Mouse (Mus musculus): ENCODE measurements around the gene Msantd3. TPM values are rescaled to one million over a fixed set of nuclear protein-coding genes. Genes with fewer than 3 reads are reported as not detected.
A peak's percentile ranks its signal among the peaks of the same experiment; 100 is the strongest.

The Msantd3 gene
- polyA plus RNA-seq, 1 experiment from 2014 or later = 53.9 TPM

DNA sequence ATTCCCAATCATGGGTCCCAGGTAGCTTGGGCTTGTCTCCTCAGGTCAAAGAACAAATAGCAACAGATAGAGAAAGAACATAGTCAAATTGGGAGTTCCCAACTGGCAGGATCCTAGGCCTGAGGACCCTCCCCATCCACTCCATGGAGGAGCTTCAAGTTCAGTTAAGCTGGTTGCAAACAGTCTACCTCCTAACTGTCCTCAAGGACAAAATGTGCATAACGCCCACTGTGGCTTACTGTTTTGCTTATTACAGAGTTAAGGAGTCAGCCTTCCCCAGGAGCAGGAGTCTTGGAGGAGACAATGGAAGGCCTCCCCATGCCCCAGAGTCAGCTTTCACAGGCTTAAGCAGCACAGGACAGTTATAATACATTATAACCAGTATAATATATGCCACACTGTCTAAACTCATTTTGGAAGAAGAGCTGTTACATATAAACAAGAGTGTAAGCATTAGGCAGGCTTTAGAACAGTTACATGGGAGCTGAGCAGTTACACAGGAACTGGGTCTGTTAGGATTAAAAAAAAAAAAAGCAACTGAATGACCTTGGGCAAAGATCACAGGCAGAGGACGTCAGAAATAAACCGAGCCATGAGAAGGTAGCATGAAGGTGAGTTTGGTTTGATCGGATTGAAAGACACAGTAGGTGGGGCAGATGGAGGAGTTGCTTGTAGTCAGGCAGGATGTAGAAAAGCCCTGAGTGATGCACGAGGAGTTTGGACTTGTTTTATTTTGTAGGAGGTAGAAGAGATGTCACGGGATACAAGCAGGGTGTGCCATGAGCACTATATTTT is 3.5 kb downstream of the Msantd3 start:
- Histone ChIP-seq H3K4me1 (peaks cover 81% of the 10 kb centered on the region), H3K27me3 (replicated peaks; ENCODE audit: low read depth, poor library complexity, severe bottlenecking) (no peaks in the 10 kb centered on the region), H3K36me3 (replicated peaks) (peaks cover 5% of the 10 kb centered on the region; the same call in 1 of the 2 replicates), H3K27ac (replicated peaks) (no peak overlapping the region), H3K4me3 (0 out of 2 replicates have a peak overlapping the region, but pooled peaks have one; percentile 88), H3K9me3 (no peaks in the 10 kb centered on the region)
- DNase-seq (ENCODE audit: low spot score) = no peak
- WGBS = 60% methylated on average over 6 of the region's 6 CpGs

DNA sequence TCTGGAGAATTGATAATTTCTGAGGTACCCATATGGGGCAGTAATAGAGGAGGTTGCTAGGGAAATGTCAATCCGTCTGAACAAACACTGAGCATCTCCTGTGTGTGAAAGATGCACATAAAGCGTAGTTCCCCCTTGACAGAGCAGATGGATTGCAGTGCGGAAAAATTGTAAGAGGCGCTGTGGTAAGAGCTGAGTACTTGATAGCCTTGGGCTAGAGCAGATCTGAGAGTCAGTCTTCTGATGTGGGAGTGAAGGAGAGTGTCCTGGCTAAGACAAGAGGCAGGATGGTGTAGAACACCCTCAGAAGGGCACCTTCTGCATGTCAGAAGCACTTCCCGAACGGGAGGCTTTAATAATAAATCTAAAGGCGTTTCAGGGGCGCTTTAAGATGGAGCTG is 4.4 kb downstream of the Msantd3 start:
- Histone ChIP-seq H3K27ac (replicated peaks) (peak overlapping the region; percentile 40; the same call in 1 of the 2 replicates), H3K4me3 (no peak overlapping the region), H3K9me3 (no peaks in the 10 kb centered on the region), H3K27me3 (replicated peaks; ENCODE audit: low read depth, poor library complexity, severe bottlenecking) (no peaks in the 10 kb centered on the region), H3K36me3 (replicated peaks) (peaks cover 5% of the 10 kb centered on the region; the same call in 1 of the 2 replicates), H3K4me1 (peaks cover 89% of the 10 kb centered on the region)
- no peak for DNase-seq (ENCODE audit: low spot score)
- WGBS = 76% methylated on average over 8 of the region's 8 CpGs

DNA sequence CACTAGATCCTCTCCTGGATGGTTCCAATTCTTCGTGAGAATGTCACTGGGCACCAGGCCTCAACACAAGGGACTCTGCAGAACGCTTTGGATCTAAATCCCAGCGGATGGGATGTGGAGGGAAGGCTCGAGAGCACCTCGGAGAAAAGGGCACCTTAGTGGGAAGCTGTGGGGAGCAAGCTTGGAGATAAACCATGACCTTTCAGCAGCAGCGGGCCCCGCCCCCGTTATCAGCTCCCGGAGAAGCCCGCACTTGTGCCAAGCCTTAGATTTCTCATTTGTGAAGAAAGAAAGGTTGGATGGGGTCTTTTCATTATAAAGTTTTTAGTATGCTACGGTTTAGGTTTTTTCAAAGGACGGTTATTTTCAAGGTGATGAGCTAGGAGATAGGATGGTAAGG is 6.2 kb downstream of the Msantd3 start:
- peaks cover 88% of the 10 kb centered on the region for H3K4me1 ChIP-seq
- H3K27me3 ChIP-seq (replicated peaks; ENCODE audit: low read depth, poor library complexity, severe bottlenecking) = no peaks in the 10 kb centered on the region
- no peak overlapping the region for H3K4me3 ChIP-seq
- no peaks in the 10 kb centered on the region for H3K9me3 ChIP-seq
- H3K36me3 ChIP-seq (replicated peaks) = peaks cover 10% of the 10 kb centered on the region; the same call in 1 of the 2 replicates
- 53% methylated on average over 12 of the region's 12 CpGs for WGBS
- peak overlapping the region; percentile 80; the same call in 1 of the 2 replicates for H3K27ac ChIP-seq (replicated peaks)
- no peak for DNase-seq (ENCODE audit: low spot score)

DNA sequence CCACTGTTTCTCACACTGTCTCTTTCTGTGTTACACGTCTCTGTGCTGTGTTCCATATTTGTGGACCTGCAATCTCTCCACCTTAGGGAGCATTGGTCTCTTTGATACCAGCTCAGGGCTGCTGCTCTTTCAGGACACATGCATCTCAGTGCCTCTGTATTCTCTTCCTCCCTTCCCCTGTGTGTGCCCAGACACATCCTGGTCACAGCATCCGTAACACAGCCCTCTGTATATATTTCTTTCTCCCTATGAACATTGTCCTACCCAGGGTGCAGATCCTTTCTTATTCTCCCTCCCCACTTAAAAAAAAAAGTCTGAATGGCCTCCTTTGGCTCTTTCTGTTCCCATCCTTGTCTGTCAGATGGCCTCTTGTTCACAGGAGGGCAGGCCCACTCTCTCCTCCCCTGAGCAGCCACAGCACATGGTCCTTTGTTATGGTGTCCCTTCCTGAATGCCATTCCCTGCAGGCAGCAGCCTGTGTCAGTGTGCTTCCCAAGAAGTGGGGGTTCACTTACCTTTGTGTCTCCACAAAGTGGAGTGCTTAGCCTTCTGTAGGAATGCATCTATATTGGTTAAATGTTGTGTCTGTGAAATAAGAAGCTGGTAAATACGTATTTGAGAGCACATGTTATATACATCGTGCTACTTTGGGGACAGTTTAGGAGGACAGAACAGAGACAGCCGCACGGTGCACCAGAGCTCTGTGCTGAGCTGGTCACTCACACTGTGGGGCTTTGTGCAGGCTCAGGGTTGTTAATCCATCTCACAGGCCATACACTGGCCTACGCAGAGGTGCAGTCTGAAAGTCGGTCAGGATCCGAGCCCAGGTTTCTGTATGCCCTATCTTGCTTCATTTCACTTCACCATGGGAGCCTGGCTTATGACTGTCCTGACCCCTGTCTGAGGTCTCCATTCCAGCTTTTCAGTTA is 7.1 kb downstream of the Msantd3 start:
- DNase-seq (ENCODE audit: low spot score) = peak; percentile 42

DNA sequence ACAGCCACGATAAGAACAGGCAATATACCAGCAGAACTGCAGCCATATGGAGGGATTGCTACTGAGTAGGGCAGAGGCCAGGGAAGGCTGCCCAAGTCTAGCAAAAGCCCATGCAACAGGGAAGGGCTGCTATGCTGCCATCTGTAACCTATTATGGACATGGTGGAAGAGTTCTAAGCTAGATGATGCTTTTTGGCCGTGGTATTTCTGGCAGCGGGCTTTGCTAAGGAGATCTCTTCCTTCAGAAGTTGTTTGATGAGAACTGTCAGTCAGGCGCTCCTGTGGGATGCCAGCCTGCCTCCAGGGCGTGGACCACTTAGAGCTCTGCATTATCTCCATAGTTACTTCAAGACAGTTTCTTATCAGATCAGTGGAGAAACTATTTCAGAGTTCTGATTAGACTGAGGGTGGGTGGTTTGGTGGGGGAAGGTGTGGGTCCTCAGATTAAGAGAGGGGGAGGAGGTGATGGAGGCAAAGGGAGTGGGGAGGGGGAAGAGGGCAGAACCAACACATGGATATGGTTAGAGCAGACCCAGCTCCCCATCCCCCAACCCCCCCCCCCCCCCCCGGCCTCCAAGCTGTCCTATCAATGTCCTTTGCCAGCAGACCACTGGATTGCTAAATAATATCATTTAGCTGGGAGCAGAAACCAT is 8.8 kb downstream of the Msantd3 start:
- WGBS = 23% methylated on average over 6 of the region's 6 CpGs
- Histone ChIP-seq H3K27ac (replicated peaks) (peak overlapping the region; percentile 80), H3K9me3 (no peaks in the 10 kb centered on the region), H3K4me1 (peaks cover 63% of the 10 kb centered on the region), H3K27me3 (replicated peaks; ENCODE audit: low read depth, poor library complexity, severe bottlenecking) (no peaks in the 10 kb centered on the region), H3K36me3 (replicated peaks) (peaks cover 32% of the 10 kb centered on the region), H3K4me3 (peak overlapping the region; percentile 29; the same call in 1 of the 2 replicates)
- DNase-seq (ENCODE audit: low spot score) = peak; percentile 72

More for the DNA sequence above, 7.1 kb downstream of the Msantd3 start:
- Histone ChIP-seq H3K4me1 (peaks cover 80% of the 10 kb centered on the region), H3K9me3 (no peaks in the 10 kb centered on the region), H3K4me3 (peak overlapping the region; percentile 28; the same call in 1 of the 2 replicates), H3K36me3 (replicated peaks) (peaks cover 15% of the 10 kb centered on the region), H3K27ac (replicated peaks) (peak overlapping the region; percentile 80), H3K27me3 (replicated peaks; ENCODE audit: low read depth, poor library complexity, severe bottlenecking) (no peaks in the 10 kb centered on the region)
- 37% methylated on average over 9 of the region's 9 CpGs for WGBS

- 76% methylated on average over 5 of the region's 5 CpGs for WGBS
- H3K36me3 ChIP-seq (replicated peaks) = peaks cover 43% of the 10 kb centered on the region
- peak overlapping the region; percentile 80 for H3K27ac ChIP-seq (replicated peaks)
- peaks cover 51% of the 10 kb centered on the region for H3K4me1 ChIP-seq
- no peaks in the 10 kb centered on the region for H3K9me3 ChIP-seq
- no peak overlapping the region for H3K4me3 ChIP-seq
- no peak for DNase-seq (ENCODE audit: low spot score)
- no peaks in the 10 kb centered on the region for H3K27me3 ChIP-seq (replicated peaks; ENCODE audit: low read depth, poor library complexity, severe bottlenecking)
Observed at GRCm38 (mm10) chr4:48549661-48550060, 9.9 kb downstream of the Msantd3 start.

DNA sequence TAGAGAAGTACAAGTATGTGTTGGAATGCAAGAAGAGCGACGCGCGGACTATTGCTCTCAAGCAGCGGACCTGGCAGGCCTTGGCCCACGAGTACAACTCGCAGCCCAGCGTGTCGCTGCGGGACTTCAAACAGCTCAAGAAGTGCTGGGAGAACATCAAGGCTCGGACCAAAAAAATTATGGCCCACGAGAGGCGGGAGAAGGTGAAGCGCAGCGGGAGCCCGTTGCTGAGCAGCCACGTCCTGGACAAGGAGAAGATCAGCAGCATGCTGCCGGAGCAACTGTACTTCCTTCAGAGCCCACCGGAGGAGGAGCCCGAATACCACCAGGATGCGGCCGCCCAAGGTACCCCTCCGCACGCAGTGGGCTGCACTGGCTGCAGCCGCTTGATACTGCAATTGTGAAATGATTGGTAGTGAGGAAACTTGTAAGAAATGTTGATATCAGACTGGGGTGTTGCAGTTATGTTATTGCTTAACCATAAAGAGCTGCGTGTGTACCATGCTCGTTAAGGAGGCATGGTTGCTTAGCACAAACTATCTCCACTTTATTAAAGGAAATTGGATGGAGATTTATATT is 12.8 kb downstream of the Msantd3 start:
- Histone ChIP-seq H3K9me3 (no peaks in the 10 kb centered on the region), H3K4me3 (no peak overlapping the region), H3K27me3 (replicated peaks; ENCODE audit: low read depth, poor library complexity, severe bottlenecking) (no peaks in the 10 kb centered on the region), H3K36me3 (replicated peaks) (peaks cover 65% of the 10 kb centered on the region), H3K27ac (replicated peaks) (no peak overlapping the region), H3K4me1 (peaks cover 22% of the 10 kb centered on the region)
- DNase-seq (ENCODE audit: low spot score) = no peak
- 95% methylated on average over 27 of the region's 27 CpGs for WGBS

GRCm38 (mm10) chr4:48554132-48554531 is 14.4 kb downstream of the Msantd3 start:
- DNase-seq (ENCODE audit: low spot score) = no peak
- H3K4me1 ChIP-seq = peaks cover 7% of the 10 kb centered on the region
- WGBS = 88% methylated on average over 7 of the region's 7 CpGs
- no peaks in the 10 kb centered on the region for H3K9me3 ChIP-seq
- peaks cover 79% of the 10 kb centered on the region for H3K36me3 ChIP-seq (replicated peaks)
- no peak overlapping the region for H3K4me3 ChIP-seq
- no peaks in the 10 kb centered on the region for H3K27me3 ChIP-seq (replicated peaks; ENCODE audit: low read depth, poor library complexity, severe bottlenecking)
- H3K27ac ChIP-seq (replicated peaks) = no peak overlapping the region

DNA sequence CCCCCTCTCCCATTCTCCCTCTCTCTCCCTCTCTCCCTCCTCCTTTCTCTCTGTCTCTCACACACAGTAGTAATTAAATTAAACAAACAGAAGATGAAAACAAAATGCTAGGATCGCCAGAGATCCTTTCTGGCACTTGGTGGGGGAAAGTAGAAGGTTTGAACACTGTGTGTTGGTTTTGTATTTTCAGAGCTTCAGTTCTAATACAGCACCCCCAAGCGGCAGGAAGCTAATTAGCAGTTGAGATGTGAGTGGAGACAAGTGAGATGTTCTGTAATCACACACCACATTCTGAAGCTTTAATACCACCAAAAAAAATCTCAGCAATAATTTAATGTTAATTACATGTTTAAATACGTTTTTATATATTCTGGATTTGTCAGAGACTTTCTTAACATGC is 16.0 kb downstream of the Msantd3 start:
- H3K9me3 ChIP-seq = no peaks in the 10 kb centered on the region
- H3K27me3 ChIP-seq (replicated peaks; ENCODE audit: low read depth, poor library complexity, severe bottlenecking) = no peaks in the 10 kb centered on the region
- DNase-seq (ENCODE audit: low spot score) = peak; percentile 50
- H3K36me3 ChIP-seq (replicated peaks) = peaks cover 93% of the 10 kb centered on the region
- no peak overlapping the region for H3K27ac ChIP-seq (replicated peaks)
- no peaks in the 10 kb centered on the region for H3K4me1 ChIP-seq
- H3K4me3 ChIP-seq = no peak overlapping the region
- WGBS = 21% methylated on average over 3 of the region's 3 CpGs

DNA sequence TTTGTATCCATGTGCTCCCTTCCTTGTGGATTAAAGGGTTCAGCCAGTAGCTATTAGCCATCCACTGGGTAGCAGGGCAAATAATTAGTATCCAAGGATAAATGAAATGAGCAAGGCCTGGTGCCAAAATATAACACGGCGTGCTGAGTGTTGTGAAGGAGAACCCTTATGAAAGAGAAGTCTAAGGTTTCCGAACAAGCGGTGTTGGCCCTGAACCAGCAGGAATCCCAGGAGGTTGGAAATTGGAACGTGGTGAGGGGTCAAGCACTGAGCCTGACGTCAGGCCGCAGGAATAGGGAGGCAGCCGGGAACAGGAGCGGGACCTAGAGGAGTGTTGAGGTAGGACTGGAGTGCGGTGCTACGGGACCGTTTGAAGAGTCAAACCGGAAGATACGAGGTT is 19.9 kb downstream of the Msantd3 start:
- Histone ChIP-seq H3K9me3 (no peaks in the 10 kb centered on the region), H3K27ac (replicated peaks) (no peak overlapping the region), H3K27me3 (replicated peaks; ENCODE audit: low read depth, poor library complexity, severe bottlenecking) (no peaks in the 10 kb centered on the region), H3K4me3 (no peak overlapping the region), H3K4me1 (no peaks in the 10 kb centered on the region), H3K36me3 (replicated peaks) (peaks cover 97% of the 10 kb centered on the region)
- WGBS = 92% methylated on average over 14 of the region's 14 CpGs
- DNase-seq (ENCODE audit: low spot score) = no peak

- peaks cover 82% of the 10 kb centered on the region for H3K36me3 ChIP-seq (replicated peaks)
Observed at GRCm38 (mm10) chr4:48561824-48562223, 22.1 kb downstream of the Msantd3 start.

GRCm38 (mm10) chr4:48564962-48565361 is 25.2 kb downstream of the Msantd3 start:
- Histone ChIP-seq H3K4me1 (no peaks in the 10 kb centered on the region), H3K27ac (replicated peaks) (no peak overlapping the region), H3K4me3 (no peak overlapping the region), H3K27me3 (replicated peaks; ENCODE audit: low read depth, poor library complexity, severe bottlenecking) (no peaks in the 10 kb centered on the region), H3K36me3 (replicated peaks) (peaks cover 53% of the 10 kb centered on the region), H3K9me3 (no peaks in the 10 kb centered on the region)
- no peak for DNase-seq (ENCODE audit: low spot score)

More at GRCm38 (mm10) chr4:48561824-48562223, 22.1 kb downstream of the Msantd3 start:
- WGBS = 94% methylated on average over 8 of the region's 8 CpGs
- no peaks in the 10 kb centered on the region for H3K27me3 ChIP-seq (replicated peaks; ENCODE audit: low read depth, poor library complexity, severe bottlenecking)
- no peak for DNase-seq (ENCODE audit: low spot score)
- H3K4me3 ChIP-seq = no peak overlapping the region
- no peaks in the 10 kb centered on the region for H3K4me1 ChIP-seq
- no peak overlapping the region for H3K27ac ChIP-seq (replicated peaks)
- no peaks in the 10 kb centered on the region for H3K9me3 ChIP-seq
